Mouse (Mus musculus) yolk sac, embryonic 10.5 days (tissue): ENCODE data around the gene Tango2.
"Not testable (repeated sequence)": the region's sequence is repeated elsewhere in the genome, so short reads cannot be mapped to it uniquely, and the experiment has no call there.

Experiments
- DNase-seq: peaks from one replicate; pipeline ENCODE4 v3.0.0-alpha.2; 2017; ENCODE audit warnings: low spot score

The Tango2 gene

GRCm38 (mm10) chr16:18342650-18343570 is 5.0 kb downstream of the Tango2 start:
- DNase-seq: peak; percentile 22

GRCm38 (mm10) chr16:18342076-18342475 is 5.8 kb downstream of the Tango2 start:
- DNase-seq: peak; percentile 45

- DNase-seq: peak; percentile 66
Observed at GRCm38 (mm10) chr16:18341605-18342004, 6.3 kb downstream of the Tango2 start.

- no peak for DNase-seq
Observed at GRCm38 (mm10) chr16:18339866-18340265, 8.0 kb downstream of the Tango2 start.

GRCm38 (mm10) chr16:18337261-18337660 is 10.6 kb downstream of the Tango2 start:
- no peak for DNase-seq

GRCm38 (mm10) chr16:18335981-18336380 is 11.9 kb downstream of the Tango2 start:
- no peak for DNase-seq

DNA sequence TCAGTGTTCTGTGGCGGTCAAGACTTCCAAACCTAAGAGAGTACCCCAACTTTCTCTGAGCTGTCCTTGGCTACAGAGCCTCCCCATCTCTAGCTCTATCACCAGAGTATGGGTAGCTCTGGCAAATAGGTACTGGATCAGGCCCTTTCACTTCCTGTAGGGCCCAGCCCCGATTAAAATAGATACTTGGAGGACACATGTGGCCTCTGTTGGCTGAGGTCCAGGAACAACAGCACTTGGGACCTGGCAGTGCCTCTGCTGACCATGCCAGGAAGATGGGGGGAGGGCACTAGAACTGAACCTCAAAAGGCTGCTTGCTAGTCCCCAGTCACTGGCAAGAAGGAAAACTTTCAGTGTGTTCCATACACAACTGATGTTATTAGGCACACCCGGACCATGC is 13.9 kb downstream of the Tango2 start:
- no peak for DNase-seq

DNA sequence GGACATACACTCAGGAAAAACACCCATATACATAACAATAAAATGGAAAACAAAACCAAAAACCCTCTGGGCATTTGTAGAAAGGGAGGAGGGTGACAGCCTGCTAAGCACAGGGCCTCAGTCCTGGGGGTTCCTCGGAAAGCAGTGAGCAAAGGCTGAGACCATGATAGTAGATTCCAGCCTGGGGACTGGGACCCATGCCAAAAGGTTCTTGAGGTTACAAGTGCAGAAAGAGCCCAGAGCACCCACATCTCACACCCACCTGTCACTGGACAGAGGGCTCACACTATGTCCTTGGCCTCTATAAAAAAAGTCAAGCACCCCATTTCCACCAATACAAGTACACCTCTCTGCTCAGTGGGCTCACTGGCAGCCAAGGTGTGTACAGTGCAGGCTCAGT is 19.4 kb downstream of the Tango2 start:
- no peak for DNase-seq

- no peak for DNase-seq
Observed at GRCm38 (mm10) chr16:18327936-18328335, 20.0 kb downstream of the Tango2 start.

GRCm38 (mm10) chr16:18325741-18326140 is 22.2 kb downstream of the Tango2 start:
- DNase-seq: no peak

DNA sequence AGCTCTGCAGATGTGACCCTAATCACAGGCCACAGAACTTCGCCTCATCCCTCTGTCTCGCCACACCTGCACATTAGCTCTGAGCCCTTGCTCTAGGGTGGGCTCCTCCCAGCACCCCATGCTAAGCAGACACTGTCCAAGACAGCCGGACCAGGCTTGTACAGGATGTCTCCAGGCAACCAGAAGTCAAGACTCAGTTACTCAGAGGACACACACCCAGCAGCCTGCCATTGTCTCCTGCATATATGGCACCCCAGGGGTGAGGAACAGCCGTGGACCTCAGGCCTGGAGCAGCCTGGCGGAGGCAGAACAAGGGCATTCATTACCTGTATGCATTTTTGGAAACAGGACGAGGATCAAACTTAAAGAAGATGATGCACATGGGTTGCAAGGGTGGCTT is 23.9 kb downstream of the Tango2 start:
- no peak for DNase-seq

GRCm38 (mm10) chr16:18323460-18323859 is 24.4 kb downstream of the Tango2 start:
- no peak for DNase-seq

GRCm38 (mm10) chr16:18321443-18321842 is 26.5 kb downstream of the Tango2 start:
- no peak for DNase-seq

- DNase-seq: no peak
Observed at GRCm38 (mm10) chr16:18318992-18319391, 28.9 kb downstream of the Tango2 start.

DNA sequence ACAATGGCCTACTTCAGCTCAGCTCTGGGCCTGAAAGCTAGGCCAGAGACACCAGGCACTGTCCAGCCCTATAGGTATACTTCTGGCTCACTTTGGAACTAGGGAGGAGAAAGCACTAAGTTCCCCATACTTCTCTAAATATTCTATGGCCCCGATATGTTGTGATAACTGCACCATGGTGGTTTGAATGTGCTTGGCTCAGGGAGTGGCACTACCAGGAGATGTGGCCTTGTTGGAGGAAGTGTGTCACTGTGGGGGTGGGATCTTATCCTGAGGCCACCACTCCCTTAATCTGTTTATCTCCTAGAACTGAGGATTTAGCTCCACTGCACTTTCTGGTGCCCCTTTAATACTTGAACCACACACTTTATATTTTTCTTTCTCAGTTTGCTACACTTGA is 39.7 kb downstream of the Tango2 start:
- DNase-seq: no peak

DNA sequence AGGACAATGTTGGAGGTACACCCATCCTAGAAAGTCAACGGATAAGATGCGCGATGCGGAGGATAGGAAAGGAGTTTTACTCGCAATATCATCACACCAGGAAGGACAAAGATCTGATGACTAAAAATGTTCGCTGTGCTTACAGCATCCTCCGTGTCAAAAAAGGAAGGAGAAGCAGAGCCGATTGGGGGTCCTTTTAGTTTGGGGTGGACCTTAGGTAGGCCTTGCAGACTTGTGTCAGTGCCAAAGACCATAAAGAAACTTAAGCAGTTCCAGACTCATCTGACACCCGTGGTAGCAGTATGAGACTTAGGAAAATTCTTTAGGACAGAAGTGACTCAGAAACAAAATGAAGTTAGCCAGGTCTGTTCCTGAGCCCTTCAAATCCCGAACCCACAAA is 58.3 kb downstream of the Tango2 start:
- DNase-seq: not testable (repeated sequence)

DNA sequence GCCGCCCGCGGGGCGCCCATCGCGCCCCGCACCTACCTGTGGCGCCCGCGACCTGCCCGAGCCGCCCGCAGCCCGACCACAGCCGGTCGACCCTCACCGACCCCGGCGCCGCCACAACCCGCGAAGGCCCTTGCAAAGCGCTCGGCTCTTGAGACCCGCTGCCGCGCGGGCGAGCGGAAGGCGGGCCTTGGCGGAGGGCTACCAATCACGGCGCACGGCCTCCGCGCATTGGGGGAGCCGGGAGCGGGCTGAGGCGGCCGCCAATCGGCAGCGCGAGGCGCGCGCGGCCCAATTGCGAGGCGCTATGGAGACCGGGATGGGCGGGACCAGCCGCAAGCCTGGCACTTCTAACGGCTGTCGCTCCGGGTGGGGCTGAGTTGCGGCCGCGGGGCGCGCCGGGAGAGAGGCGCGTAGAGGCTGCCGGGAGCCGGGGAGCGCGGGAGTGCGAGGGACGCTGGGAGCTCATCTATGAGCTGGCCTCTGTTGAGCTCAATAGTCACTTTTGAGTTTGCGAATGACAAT is 58.8 kb downstream of the Tango2 start, which contains the start of gene Dgcr8:
TSS of gene Dgcr8 (minus strand) at position 180 of the 522 bp plus-strand sequence.
- peak; percentile 98 for DNase-seq

- DNase-seq: no peak
Observed at GRCm38 (mm10) chr16:18288581-18289061, 59.3 kb downstream of the Tango2 start.

DNA sequence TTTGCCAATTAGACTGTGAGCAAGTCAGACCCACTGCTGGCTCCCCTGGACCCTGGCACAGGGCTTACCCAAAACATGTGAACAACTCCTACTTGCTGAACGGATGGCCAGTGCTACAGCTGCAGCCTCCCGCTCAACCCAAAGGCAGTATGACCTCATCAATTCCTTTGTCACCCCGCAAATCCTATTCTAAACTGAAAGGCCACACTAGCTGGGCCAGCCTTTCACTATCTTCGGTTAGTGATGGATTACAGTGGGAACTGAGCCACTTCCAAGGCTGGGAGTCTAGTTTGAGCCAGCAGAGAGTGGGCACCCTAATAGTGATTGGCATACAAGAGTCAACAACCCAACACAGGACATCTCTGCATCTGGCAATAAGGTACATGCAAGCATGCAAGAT is 59.7 kb downstream of the Tango2 start:
- DNase-seq: peak; percentile 27

DNA sequence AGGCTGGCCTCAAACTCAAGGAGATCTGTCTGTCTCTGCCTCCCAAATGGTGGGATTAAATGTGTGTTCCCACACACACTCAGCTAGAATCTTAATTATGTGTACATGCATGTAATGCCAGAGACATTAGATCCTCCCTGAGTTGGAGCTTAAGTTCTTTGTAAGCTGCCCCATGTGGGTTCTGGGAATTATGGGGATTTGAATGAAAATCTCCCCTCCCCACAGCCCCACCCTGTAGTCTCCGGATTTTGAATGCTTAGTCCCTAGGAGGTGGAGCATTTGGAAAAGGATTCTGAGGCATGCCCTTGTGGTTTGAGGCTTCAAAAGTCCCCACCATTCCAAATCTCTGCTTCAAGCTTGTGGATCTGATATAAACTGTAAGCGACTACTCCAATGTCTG is 72.7 kb downstream of the Tango2 start:
- no peak for DNase-seq

- no peak for DNase-seq
Observed at GRCm38 (mm10) chr16:18268182-18268581, 79.7 kb downstream of the Tango2 start.

- DNase-seq: no peak
Observed at GRCm38 (mm10) chr16:18265024-18265423, 82.9 kb downstream of the Tango2 start.

DNA sequence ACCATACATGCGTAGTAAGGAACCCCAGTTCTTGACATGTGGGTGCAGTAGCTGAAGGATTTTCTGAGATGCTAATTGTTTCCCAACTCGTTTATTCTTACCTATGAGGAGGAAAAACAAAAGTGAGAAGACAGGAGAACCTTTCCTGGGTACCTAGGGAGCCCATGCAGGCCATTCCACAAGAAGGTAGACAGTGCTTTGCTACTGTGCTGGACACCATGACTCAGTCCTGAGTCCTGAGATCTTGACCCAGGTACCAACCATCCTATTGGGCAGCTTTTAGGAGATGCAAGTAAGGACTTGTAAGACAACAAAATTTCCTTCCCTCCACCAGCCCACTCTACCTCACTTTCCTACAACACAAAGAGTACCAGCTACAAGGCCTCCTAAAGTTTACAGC is 89.7 kb downstream of the Tango2 start, which contains the start of gene Gm49776:
TSS of gene Gm49776 (minus strand) at position 101 of the 400 bp plus-strand sequence.
- no peak for DNase-seq
